Mouse (Mus musculus) stomach, embryonic 14.5 days (tissue): ENCODE data around the gene 4921539E11Rik. TPM values are rescaled to one million over a fixed set of nuclear protein-coding genes. Genes with fewer than 3 reads are reported as not detected.

Experiments
- ATAC-seq: fragments of 200-750 bp; cut with Nextera tagmentation; 2 replicates; pipeline ENCODE4 v1.8.0; 2017; ENCODE audit warnings: low read depth, moderate TSS enrichment; ENCODE audit not compliant: insufficient number of reproducible peaks, insufficient read depth, low FRiP score
- H3K27ac ChIP-seq: fragments of 300-500 bp; sonication (generic); 2 replicates; pipeline ENCODE4 v1.5.1; 2014; ENCODE audit warnings: mild to moderate bottlenecking, low read length, moderate library complexity, mixed read lengths
- H3K27me3 ChIP-seq: fragments of 300-500 bp; sonication (generic); 2 replicates; pipeline ENCODE4 v1.6.1; 2014; ENCODE audit warnings: low read length, control low read depth, mixed read lengths; ENCODE audit not compliant: control insufficient read depth, insufficient read depth
- H3K36me3 ChIP-seq: fragments of 300-500 bp; sonication (generic); 2 replicates; pipeline ENCODE4 v1.6.1; 2014; ENCODE audit warnings: mild to moderate bottlenecking, control low read depth, low read length, moderate library complexity, mixed read lengths; ENCODE audit not compliant: control insufficient read depth, insufficient read depth
- H3K4me1 ChIP-seq: fragments of 300-500 bp; sonication (generic); 2 replicates; pipeline ENCODE4 v1.6.1; 2014; ENCODE audit warnings: low read length, control low read depth, mixed read lengths; ENCODE audit not compliant: control insufficient read depth, insufficient read depth
- H3K4me2 ChIP-seq: fragments of 300-500 bp; sonication (generic); replicated peaks from 2 replicates; pipeline ENCODE4 v1.6.1; 2014; ENCODE audit warnings: low read depth, low read length, control low read depth
- H3K4me3 ChIP-seq: fragments of 300-500 bp; sonication (generic); 2 replicates; pipeline ENCODE4 v1.5.1; 2014; ENCODE audit warnings: low read depth, low read length, control low read depth
- H3K9ac ChIP-seq: fragments of 300-500 bp; sonication (generic); replicated peaks from 2 replicates; pipeline ENCODE4 v1.6.1; 2014; ENCODE audit warnings: low read depth, mild to moderate bottlenecking, control low read depth, low read length, moderate library complexity, mixed read lengths
- H3K9me3 ChIP-seq: fragments of 300-500 bp; sonication (generic); 2 replicates; pipeline ENCODE4 v1.6.1; 2016; ENCODE audit warnings: low read depth, low read length, control low read depth; ENCODE audit not compliant: control insufficient read depth
- WGBS: fragments of 180-500 bp; shearing (Covaris S2); extraction: QIAGEN DNeasy Blood & Tissue Kit; methylation state at CpG from one replicate; pipeline ENCODE4 v1.1.7; 2014; 5-methylcytosine and 5-hydroxymethylcytosine counted together
- polyA plus RNA-seq: library from polyadenylated mRNA; unstranded; fragments of >200 nt; fragmentation: Nextera tagmentation; extraction: Ambion mirVana; gene quantifications from 2 replicates; pipeline ENCODE4 v1.2.1, GENCODE M21; 2014

The 4921539E11Rik gene
- polyA plus RNA-seq, 1 experiment from 2014 or later = not detected

DNA sequence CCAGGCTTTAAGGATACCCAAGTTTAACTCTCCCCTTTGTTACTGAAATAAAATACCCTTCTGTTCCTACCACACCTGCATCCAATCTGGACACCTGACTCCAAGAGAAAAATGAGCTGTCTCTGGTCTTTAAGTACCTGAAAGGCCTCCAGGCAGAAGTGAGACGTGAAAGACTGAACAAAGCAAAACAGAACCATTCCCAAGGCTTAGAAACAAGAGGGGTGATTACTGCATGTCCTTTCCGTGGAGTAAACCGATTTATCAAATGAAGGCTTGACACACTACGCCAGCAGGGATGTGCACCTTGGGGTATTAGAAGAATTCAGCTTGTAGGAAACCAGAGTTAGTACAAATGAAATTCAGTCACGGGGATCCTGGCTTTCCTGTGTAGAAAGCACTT, 71.7 kb downstream of the 4921539E11Rik start:
- no peak for ATAC-seq
- Histone ChIP-seq H3K4me2 (no peak overlapping the region), H3K9me3 (no peaks in the 10 kb centered on the region), H3K27ac (no peak overlapping the region; the same call in 1 of the 2 replicates), H3K4me3 (no peak overlapping the region), H3K9ac (no peak overlapping the region), H3K27me3 (no peaks in the 10 kb centered on the region), H3K36me3 (no peaks in the 10 kb centered on the region), H3K4me1 (no peaks in the 10 kb centered on the region)
- 56% methylated on average over 5 of the region's 5 CpGs for WGBS

DNA sequence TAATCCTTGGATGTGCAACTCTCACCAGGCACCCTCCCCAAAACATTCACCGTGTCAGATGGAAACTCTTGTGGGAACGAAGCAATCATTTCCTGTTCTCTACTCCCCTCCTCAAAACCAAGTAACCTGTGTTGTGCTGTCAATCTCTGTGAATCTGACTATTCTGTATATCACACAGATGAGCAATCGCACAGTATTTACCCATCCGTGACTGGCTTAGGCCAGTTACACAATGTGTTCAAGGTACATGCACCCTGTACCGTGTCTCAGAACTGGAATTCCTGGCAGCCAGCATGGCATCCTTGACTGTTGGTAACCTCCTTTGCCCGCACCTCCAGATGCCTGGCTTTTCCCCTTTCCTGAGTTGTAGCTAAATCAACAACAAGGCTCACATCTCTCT, 74.6 kb downstream of the 4921539E11Rik start:
- H3K27ac ChIP-seq = no peak overlapping the region
- no peak overlapping the region for H3K4me2 ChIP-seq
- no peak overlapping the region for H3K9ac ChIP-seq
- H3K36me3 ChIP-seq = peaks cover 2% of the 10 kb centered on the region; the same call in 1 of the 2 replicates
- H3K27me3 ChIP-seq = no peaks in the 10 kb centered on the region
- no peaks in the 10 kb centered on the region for H3K9me3 ChIP-seq
- no peak for ATAC-seq
- H3K4me1 ChIP-seq = peaks cover 8% of the 10 kb centered on the region; the same call in 1 of the 2 replicates
- 80% methylated on average over 6 of the region's 6 CpGs for WGBS
- no peak overlapping the region for H3K4me3 ChIP-seq

DNA sequence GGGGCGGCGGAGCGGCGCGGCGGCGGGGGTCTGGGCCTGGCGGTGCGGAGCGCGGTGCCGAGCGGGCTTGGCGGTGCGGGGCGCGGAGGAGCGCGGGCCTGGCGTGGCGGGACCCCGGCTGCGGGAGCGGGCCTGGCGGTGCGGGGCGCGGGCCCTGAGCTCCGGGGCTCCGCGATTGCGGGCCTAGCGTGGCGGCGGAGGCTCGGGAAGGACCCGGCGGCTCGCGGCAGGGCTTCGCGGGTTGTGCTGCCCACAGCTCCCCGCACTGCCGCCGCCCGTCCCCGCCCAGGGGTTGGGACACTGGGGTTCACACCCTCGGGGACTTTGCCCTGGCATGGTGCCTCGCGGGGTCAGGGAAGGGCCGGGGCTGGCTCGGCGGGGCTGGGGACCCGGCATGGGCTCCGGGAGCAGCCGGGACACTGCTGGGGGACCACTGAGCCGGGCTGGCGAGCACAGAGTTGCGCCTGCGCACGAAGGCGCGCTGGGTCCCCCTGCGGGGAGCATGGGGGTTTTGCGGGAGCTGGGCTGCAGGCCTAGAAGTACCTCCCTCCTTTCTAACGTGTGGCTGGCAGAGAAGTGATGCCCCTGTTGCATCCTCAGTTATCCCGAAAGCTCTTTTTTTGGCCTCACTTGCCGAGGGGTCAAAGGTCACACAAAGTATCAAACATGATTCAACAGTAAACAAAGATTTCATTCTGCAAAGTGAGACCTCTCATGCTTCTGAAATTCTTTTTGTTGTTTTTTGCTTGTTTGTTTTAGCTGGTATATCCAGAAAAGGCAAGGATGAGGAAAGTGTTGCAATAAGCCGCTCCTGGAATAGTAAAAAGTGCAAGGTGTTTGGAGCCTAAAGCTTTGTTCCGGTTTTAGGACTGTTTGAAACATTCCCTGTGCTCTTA, 75.5 kb downstream of the 4921539E11Rik start, which contains the start of gene Slc35d1:
Gene Slc35d1, minus strand, starts transcription at position 240 of the 896 bp plus-strand sequence.
- peak within 1 kb of the TSS; percentile 93 for H3K9ac ChIP-seq
- peak within 1 kb of the TSS; percentile 86 for H3K4me3 ChIP-seq
- WGBS = 2% methylated on average over 48 of the region's 70 CpGs
- ATAC-seq = peak; percentile 93
- no peaks in the 10 kb centered on the region for H3K9me3 ChIP-seq
- no peaks in the 10 kb centered on the region for H3K27me3 ChIP-seq
- H3K27ac ChIP-seq = peak within 1 kb of the TSS; percentile 96
- H3K4me1 ChIP-seq = peaks cover 8% of the 10 kb centered on the region; the same call in 1 of the 2 replicates
- peaks cover 6% of the 10 kb centered on the region; the same call in 1 of the 2 replicates for H3K36me3 ChIP-seq
- H3K4me2 ChIP-seq = peak within 1 kb of the TSS; percentile 71

DNA sequence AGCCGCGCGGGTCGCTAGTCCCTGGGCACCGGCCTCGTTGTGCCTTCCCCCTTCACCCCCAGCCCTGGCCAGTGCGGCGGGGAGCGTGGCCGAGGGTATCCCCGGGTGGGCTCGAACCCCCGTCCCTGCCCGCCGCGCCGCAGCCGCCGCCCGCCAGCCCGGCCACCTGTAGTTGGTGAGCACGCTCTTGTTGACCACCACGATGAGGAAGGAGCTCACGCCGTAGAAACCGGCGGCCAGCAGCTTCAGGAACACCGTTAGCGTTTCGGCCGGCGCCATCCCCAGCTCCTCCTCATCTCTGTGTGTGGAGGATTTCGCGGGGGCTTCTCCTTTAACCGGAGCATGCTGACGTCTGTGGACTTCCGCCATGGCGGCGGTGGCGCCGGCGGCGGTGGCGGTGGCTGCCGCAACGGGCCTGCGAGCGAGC, 76.2 kb downstream of the 4921539E11Rik start:
- ATAC-seq = peak; percentile 75
- Histone ChIP-seq H3K36me3 (peaks cover 12% of the 10 kb centered on the region), H3K4me1 (peaks cover 8% of the 10 kb centered on the region; the same call in 1 of the 2 replicates), H3K27ac (peak overlapping the region; percentile 96), H3K9me3 (no peaks in the 10 kb centered on the region), H3K9ac (peak overlapping the region; percentile 93), H3K4me2 (peak overlapping the region; percentile 71), H3K4me3 (peak overlapping the region; percentile 86), H3K27me3 (no peaks in the 10 kb centered on the region)
- WGBS = under 1% methylated on average over 41 of the region's 48 CpGs

DNA sequence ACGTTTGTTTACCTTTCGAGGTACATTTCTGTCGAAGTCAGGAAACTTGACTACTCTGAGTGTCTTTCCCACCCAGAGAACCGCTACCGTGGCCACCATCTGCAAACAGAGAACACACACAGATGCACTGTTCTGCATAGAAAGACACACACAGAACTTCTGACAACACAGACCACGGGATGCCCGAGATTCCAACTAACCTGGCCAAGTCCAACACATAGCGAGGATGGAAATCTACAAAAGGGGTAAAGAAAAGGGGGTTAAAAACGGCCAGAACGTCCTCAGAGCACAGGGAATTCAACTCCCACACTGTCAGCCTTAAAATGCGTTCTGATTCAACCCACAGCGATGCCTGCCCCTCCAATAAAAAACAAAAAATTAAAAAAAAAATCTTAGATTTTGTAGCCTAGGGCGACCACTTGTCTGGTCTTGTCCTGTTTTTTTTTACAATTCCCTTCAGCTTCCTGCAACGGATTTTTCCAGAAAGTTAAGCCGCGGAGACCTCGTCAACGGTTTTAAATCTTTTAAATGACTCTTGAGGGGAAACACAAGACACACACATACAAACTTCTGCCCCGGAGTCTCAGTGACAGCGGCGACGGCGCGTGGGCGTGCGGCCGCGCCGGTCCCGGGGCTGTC, 76.7 kb downstream of the 4921539E11Rik start:
- Histone ChIP-seq H3K4me1 (peaks cover 8% of the 10 kb centered on the region; the same call in 1 of the 2 replicates), H3K4me3 (peak overlapping the region; percentile 86), H3K27ac (peak overlapping the region; percentile 96), H3K9ac (peak overlapping the region; percentile 93), H3K9me3 (no peaks in the 10 kb centered on the region), H3K36me3 (peaks cover 12% of the 10 kb centered on the region), H3K27me3 (no peaks in the 10 kb centered on the region), H3K4me2 (peak overlapping the region; percentile 71)
- ATAC-seq = no peak
- WGBS = 2% methylated on average over 30 of the region's 30 CpGs

DNA sequence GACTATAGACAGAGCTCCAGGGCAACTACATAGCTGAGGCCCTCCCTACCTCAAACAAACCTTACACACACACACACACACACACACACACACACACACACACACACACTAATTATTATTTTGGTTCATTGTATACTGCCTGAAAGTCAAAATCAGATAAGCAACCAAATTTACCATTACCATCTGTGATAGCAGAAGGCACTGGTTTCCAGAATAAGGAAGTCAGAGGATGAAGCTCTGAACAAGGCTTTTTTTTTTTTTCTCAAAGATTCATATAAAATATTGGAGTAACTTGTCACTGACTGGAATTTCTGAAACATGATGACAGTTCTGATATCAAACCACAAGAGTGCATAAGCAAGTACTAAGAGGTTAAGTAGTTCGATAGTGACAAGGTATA, 82.1 kb downstream of the 4921539E11Rik start:
- H3K36me3 ChIP-seq = peaks cover 33% of the 10 kb centered on the region
- WGBS = 86% methylated on average over 1 of the region's 1 CpGs
- no peak overlapping the region for H3K4me3 ChIP-seq
- H3K9me3 ChIP-seq = no peaks in the 10 kb centered on the region
- H3K27me3 ChIP-seq = no peaks in the 10 kb centered on the region
- H3K9ac ChIP-seq = no peak overlapping the region
- no peak overlapping the region for H3K27ac ChIP-seq
- ATAC-seq = no peak
- peaks cover 8% of the 10 kb centered on the region; the same call in 1 of the 2 replicates for H3K4me1 ChIP-seq
- H3K4me2 ChIP-seq = no peak overlapping the region

DNA sequence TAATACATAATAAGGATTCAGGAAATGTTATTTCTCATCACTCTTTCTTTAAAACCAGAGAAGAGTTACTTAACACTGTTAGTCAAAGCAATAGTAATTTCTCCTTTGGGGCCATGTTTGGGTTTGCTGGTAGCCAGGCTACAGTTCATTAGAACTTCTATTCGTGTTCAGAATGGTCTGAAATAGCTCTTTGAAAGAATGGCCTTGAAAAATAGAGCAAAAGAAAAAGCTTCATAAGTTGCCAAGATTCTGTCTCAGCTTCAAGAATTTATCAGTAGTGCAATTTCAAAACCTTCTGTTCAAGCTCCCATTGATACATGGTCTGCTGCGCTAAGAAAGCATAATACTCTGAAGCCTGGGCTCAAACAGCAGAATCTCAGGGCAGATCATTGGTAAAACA, 87.0 kb downstream of the 4921539E11Rik start:
- Histone ChIP-seq H3K4me1 (no peaks in the 10 kb centered on the region), H3K9me3 (no peaks in the 10 kb centered on the region), H3K27me3 (no peaks in the 10 kb centered on the region), H3K9ac (no peak overlapping the region), H3K4me2 (no peak overlapping the region), H3K36me3 (peaks cover 27% of the 10 kb centered on the region), H3K4me3 (no peak overlapping the region), H3K27ac (no peak overlapping the region)
- 69% methylated on average over 2 of the region's 2 CpGs for WGBS
- ATAC-seq = no peak

DNA sequence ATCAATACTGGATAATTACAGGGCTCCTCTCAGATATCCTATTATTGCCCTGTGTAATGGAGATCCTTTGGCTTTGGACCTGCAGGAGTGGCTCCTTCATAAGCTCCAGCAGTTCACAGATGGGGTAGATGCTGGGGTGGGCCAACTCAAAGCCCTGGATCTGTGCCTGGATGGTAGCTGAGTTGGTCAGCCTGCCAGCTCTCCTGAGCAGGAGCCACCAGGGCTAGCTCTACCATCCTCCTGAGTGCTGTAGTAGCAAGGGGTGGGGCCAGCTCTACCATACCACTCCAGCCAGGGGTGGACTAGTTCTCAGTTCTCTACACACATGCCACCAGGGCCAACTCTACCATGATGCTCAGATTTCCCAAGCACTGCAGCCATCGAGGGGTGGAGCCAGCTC, 90.6 kb downstream of the 4921539E11Rik start:
- H3K4me3 ChIP-seq = no peak overlapping the region
- H3K4me1 ChIP-seq = no peaks in the 10 kb centered on the region
- no peaks in the 10 kb centered on the region for H3K9me3 ChIP-seq
- H3K27ac ChIP-seq = no peak overlapping the region
- no peaks in the 10 kb centered on the region for H3K27me3 ChIP-seq
- 96% methylated on average over 1 of the region's 1 CpGs for WGBS
- H3K36me3 ChIP-seq = peaks cover 11% of the 10 kb centered on the region
- H3K4me2 ChIP-seq = no peak overlapping the region
- ATAC-seq = no peak
- H3K9ac ChIP-seq = no peak overlapping the region
